Mouse (Mus musculus): ENCODE measurements around the gene Grb7.

Grb7 gene

DNA sequence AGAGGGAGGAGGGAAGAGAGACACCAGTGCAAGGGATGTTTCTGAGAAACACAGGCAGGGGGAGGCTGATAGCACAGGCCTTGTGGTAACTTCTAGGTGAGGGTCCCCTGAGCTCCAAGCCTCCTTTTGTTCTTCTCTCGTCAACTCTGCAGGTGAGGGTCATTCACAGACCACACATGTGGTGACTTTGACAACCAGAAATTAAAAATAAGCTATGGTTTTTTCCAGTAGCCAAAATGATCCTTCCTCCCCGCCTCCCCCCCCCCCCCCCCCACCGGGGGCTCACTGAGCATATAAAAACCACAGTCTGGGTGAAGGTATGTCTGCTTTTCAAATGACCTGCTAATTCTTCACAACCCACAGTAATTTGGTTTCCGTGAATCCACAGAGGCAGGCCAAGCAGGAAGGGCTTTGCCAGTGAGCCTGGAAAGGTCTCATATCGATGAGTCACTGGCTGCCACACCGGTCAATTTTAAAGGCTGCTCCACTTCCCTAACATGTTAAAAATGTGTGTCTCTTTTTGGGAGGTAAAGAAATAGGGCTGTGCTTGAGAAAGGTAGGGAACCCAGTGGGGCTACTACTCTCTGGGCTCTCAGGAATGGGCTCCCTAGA is 15.0 kb downstream of the Grb7 start:
- in situ Hi-C loops (cut with MboI; ENCODE audit: low pct_unique_long_range_greater_than_20kb in 1 of 2, low sequenced_read_pairs in 2 of 2, unreplicated experiment in 1 of 2), result no loop called here

DNA sequence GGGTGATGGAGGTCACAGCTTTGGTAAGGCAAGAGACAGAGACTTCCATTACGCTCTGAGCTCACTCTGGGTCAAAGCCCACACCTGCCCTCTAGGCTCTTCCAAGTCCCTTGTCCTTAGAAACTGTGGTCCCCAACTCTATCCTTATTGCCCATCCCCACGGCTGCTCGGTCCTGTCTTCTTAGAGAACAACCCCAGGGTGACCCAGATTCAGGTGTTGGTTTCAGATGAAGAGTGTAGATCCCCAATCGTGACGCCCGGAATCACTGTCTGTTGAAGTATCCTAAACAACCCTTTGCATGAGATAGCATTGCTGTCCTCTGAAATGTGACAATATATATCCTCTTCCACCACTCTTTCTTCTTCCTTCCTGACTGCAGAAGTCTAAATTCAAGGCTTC is 16.1 kb downstream of the Grb7 start:
- in situ Hi-C loops (cut with MboI; ENCODE audit: low pct_unique_long_range_greater_than_20kb in 1 of 2, low sequenced_read_pairs in 2 of 2, unreplicated experiment in 1 of 2), result no loop called here

DNA sequence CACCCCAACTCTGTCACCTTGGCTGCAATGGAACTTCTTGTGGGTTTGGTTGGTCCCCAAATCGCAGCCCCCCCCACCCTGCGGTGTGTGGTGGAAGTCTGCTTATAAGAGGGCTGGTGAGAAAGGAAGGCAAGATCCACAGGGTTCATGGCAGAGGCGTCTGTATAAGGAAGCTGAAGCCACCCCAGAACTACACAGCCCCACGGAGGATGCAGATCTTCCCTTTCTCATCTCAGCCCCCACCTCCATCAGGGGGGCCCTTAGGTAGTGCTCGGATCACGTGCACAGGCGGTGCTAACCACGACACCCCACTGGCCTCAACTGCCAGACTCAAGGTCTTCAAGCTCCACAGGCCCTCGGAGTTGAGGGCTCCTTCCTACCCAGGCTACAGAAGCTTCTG is 17.7 kb downstream of the Grb7 start:
- in situ Hi-C loops (cut with MboI; ENCODE audit: low pct_unique_long_range_greater_than_20kb in 1 of 2, low sequenced_read_pairs in 2 of 2, unreplicated experiment in 1 of 2), result no loop called here

DNA sequence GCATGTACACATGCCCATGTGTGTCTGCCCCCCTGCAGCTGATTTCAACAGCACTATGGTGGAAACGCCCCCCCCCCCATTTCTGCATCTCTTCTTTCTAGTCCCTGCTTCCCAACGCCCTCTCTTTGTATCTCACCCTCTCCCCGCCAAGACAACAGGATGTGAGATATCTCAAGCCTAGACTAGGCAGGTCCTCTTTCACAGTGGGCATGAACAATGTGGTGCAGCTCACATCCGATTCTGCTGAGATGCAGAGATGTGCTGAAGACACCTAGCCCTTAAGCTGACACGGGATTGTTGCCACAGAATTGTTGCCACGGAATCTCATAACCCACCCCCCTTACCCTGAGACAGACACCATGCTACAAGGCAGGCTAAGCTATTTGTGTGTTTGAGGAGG is 18.3 kb downstream of the Grb7 start:
- in situ Hi-C loops (cut with MboI; ENCODE audit: low pct_unique_long_range_greater_than_20kb in 1 of 2, low sequenced_read_pairs in 2 of 2, unreplicated experiment in 1 of 2), result no loop called here

DNA sequence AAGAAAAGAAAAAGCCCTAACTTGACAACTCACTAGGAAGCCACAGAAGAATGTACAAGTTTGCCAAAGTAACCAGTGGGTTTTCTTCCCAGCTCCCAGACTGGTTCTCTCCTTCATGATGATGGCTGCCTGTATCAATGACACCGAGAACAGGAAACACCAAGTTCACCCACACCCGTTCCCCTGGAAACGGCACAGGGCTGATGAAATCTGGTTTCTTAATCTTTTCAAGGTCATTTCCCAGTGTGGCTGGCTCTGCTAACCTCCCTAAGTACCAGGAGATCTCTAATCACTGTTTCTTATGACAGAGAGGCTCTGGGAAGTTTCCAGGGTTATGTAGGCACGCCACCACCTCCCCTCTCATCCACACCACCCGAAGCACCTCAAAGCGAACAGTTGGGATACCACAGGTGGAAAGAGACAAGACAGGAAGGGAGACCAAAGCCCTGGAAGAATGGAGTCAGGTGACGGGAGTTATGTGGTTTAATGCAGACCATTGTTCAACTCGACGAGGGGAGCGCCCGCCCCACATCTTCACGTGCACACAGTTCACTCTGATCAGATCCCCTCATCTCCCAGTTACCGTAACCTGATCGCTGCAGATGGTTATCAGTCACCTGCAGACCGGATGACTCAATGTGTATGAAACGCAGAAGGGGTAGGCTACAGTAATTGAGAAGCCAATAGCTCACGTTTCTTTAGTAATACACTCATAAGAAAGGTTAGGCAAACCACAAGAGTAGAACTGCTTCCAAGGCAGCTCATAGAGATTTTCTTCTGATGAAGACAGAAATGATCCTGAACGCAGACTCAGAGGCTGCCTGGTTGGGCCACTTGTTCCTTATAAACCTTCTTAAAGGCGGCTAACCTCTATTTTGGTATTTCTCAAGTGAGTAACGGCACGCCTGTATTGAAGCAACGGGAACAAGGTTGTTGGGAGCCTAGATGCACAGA is 23.8 kb downstream of the Grb7 start:
- in situ Hi-C loops (cut with MboI; ENCODE audit: low pct_unique_long_range_greater_than_20kb in 1 of 2, low sequenced_read_pairs in 2 of 2, unreplicated experiment in 1 of 2), result no loop called here

DNA sequence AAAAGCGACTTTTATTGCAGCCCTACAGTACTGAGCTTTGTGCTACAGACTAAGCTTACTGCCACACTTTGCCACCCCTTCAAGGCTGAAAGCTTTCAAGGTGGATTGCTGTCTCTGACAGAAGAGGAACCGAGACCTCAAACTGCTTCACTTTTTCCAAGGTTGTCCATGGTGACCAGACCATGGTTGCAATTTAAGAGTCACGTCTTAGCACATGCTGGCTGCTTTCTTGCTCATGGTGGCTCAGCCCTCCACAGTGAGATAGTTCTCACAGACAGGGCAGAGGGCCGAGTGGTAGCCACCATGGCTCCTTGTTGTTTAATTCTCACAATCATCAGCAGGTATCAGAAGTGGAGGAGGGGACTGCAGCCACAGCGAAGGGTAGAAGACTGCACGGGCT is 24.6 kb downstream of the Grb7 start:
- in situ Hi-C loops (cut with MboI; ENCODE audit: low pct_unique_long_range_greater_than_20kb in 1 of 2, low sequenced_read_pairs in 2 of 2, unreplicated experiment in 1 of 2), result no loop called here

DNA sequence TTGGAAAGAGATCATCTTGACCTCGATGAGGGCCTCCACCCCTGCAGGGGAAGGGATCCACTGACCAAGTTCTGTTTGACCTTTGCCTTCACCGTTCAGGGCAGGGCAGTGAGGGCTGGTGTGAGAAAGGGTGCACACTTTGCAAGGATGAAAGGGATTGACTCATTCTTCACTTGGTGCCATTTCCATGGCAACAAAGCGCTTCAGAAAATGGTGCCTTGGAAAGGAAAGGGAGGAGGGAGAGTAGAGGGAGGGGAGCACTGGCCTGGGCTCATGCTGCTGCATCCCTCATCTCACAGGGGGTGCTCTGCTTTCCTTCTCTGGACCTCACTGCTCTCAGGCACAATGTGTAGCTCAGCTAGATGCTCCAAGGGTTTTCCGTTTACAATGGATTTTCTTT is 26.5 kb downstream of the Grb7 start:
- in situ Hi-C loops (cut with MboI; ENCODE audit: low pct_unique_long_range_greater_than_20kb in 1 of 2, low sequenced_read_pairs in 2 of 2, unreplicated experiment in 1 of 2), result no loop called here

DNA sequence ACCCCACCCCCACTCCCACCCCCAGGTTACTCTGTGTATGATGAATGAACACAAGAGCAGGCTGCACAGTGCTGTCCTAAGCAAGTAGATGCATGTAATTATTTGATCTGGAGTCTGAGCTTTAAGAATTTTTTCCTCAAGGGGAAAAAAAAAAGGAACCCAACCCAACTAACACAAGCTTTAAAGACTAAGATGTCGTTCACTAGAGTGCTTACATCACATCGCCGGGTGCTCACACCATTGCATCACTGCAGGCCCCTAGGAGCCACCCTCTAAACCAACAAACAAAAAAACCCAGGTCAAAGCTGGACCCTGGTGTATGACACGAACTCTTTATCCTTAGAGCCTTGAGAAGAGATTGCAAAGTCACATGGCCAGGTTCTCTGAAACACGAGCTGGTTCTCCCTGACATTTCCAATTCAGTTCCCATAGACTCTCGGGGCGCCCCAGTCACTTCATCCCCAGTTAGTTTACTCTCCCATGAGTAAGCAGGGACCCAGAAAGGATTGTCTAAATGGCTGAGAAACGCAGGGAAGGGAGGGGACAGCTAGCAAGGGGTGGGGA is 27.8 kb downstream of the Grb7 start:
- in situ Hi-C loops (cut with MboI; ENCODE audit: low pct_unique_long_range_greater_than_20kb in 1 of 2, low sequenced_read_pairs in 2 of 2, unreplicated experiment in 1 of 2), result no loop called here

DNA sequence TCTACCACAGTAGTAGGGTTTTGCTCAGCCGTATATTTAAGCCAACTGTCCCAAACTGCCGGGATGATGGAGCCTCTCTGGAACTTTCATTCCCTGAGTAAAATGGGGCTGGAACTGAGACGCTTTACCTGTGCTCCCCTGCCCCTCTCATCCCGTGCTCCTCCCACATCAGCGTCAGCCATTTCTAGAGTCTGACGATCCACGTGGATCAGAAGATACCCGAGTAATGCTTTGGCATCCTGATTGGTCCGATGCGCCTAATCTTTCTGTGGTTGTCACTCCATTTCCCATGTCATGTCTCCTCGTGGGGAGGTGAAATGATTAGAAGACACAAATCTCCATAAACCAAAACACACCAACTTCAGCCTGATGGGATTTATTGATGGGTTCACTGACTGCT is 28.8 kb downstream of the Grb7 start:
- in situ Hi-C loops (cut with MboI; ENCODE audit: low pct_unique_long_range_greater_than_20kb in 1 of 2, low sequenced_read_pairs in 2 of 2, unreplicated experiment in 1 of 2), result no loop called here

DNA sequence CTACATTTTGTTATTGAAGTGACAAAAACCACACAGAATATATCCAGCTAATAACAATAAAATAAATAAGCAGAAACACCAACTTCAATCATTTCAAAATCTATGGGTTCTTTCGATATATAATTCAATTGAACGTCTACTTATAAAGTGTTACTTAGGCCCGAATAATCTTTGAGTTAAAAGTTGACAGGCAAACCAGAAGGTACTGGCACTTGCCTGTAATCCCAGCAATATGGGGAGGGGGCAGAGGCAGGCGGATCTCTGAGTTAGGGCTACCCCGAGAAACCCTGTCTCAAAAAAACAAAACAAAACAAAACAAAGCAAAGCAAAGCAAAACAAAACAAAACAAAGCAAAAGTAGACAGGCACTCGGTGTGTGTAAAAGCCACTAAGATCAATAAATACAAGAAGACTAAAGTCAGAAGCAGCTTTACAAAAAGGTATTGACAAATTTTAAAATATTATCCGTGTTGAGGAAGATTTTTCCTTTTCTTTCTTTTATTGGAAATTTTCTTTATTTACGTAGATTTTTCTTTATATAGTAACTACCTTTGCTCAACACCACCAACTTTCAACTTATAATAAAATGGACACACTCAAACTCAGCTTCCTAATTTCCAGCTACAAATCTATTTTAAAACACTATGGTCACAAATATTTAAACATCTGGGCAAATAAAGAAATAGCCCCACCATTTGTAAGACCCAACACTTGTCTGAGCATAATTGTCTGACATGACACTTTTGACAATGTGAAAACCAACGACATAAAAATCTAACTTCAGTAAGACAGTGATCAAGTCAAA is 29.6 kb downstream of the Grb7 start:
- in situ Hi-C loops (cut with MboI; ENCODE audit: low pct_unique_long_range_greater_than_20kb in 1 of 2, low sequenced_read_pairs in 2 of 2, unreplicated experiment in 1 of 2), result no loop called here

DNA sequence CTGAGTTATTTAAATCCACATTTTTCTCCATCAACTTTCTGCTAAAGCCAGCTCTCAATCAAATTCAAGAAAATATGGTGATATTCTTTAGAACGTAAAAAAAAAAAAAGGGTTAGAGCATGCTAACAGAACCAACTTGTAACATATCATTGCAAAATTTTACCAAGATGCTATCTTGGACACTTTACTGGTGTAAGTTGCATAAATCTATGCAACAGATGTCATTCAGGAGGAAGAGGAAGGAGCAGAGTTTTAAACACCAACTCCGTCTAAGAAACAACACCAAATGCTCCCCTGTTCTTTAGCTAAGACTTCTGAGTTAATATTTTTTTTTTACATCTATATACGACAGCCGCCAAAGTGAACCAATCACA is 30.2 kb downstream of the Grb7 start:
- in situ Hi-C loops (cut with MboI; ENCODE audit: low pct_unique_long_range_greater_than_20kb in 1 of 2, low sequenced_read_pairs in 2 of 2, unreplicated experiment in 1 of 2), result no loop called here

DNA sequence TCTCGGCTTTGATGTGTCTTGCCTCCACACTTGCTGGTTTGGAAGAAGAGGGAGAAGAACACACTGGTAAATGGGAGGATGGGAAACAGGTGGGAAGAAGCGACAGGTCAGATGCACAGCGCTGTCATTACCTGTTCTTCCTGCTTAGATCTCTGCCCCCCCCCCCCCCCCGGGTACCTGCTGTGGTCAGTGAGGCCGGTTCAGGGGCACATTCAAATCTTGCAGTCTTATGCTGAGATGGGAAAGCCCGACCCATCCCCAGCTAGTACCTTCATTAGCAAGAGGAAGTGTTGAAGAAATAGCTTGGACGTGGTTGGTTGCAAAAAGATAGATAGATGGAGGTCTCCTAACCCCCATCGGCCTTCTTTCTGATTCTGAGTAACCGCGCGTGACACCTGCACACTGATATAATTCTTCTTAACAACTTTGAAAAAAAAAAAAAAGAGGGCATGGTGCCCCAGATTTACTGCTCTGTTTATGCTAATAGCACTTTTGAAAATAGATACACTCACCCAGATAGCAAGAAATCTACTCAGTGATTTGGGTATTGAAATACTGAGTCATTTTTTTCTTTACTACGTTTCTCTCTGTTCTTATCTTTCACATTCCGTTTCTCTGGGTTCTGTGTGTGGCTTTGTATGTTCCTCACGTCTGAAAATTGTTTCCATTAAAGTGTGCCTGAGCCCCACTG is 31.0 kb downstream of the Grb7 start:
- in situ Hi-C loops (cut with MboI; ENCODE audit: low pct_unique_long_range_greater_than_20kb in 1 of 2, low sequenced_read_pairs in 2 of 2, unreplicated experiment in 1 of 2), result no loop called here

DNA sequence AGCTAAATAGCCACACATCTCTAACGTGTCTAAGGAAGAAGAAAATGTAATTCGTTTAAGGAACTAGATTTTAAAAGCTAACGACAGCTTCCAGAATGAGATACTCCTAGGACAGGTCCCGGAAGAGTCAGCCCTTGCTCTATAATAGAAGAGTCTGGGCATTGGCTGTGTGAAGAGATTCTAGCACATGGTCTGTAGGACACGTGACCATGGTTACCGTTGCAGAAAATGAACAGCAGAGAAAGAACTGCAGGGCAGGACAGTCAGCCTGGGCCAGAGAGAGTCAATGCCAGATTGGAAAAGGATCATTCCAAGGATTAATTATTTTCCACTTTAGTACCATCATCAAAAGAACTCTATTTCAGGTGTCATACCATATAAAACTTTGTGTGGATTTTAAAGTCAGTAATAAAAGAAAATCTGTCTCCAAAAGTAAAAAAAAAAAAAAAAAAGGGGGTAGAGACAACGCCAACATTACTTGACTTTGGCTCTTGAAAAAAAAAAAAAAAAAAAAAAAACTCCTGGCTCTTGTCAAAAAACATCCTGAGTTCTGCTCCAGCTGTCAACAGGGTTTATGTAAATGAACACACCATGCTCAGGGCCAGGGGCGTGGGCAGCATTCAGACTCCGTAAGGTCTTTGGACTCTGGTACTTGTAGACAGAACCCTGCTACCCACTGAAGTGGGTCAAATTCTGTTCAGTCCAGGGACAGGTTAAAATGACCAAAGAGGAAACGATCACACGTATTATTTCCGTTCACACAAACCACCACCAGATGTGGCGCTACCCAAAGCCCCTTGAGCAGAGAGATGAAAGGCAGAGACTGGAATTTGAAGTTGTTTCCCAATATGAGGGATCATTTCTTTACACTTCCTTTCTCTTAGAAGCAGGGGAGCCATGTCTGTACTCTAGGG is 33.1 kb downstream of the Grb7 start:
- in situ Hi-C loops (cut with MboI; ENCODE audit: low pct_unique_long_range_greater_than_20kb in 1 of 2, low sequenced_read_pairs in 2 of 2, unreplicated experiment in 1 of 2), result no loop called here

DNA sequence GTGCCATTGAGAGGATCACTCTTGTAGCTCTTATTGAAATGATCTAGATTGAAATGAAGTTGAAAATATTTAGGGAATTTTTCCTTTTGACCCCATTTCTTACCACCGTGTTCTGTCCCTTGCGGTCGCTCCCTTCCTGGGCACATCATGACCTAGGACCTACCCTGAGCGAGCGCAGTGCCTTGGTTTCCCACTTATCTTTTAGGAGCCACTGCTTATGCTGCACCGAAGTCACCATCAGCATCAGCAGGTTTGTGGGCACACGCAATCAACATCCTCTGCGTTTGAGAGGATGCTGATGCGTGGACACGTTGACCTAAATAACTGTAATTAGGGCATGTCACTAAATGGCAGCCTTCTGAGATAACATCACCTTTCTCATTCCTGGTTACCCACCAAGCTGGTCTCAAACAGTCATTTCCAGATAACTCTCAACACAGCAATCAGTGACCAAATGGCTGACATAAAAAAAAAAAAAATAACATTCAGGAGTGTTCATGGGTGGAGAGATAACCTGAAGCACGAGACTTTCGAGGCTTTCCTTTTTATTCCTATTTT is 33.8 kb downstream of the Grb7 start:
- in situ Hi-C loops (cut with MboI; ENCODE audit: low pct_unique_long_range_greater_than_20kb in 1 of 2, low sequenced_read_pairs in 2 of 2, unreplicated experiment in 1 of 2), result no loop called here

DNA sequence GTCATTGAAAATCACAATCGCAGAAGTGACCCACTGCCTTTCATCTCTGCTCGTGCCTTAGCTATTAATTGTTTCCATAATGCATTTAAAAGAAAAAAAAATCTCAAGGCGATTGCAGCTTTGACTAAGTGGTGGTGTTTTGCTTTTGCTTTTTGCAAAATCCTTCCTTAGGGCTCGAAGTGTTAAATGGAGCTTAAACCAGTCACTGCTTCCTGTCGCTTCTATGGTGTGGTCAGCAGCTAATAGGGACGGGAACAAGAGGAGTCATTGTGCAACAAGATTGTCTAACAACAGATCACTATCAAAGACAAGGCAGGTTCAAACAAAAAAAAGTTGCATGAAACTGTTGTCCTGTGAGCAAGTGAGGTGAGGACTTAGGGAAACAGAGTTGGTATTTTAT is 35.0 kb downstream of the Grb7 start:
- in situ Hi-C loops (cut with MboI; ENCODE audit: low pct_unique_long_range_greater_than_20kb in 1 of 2, low sequenced_read_pairs in 2 of 2, unreplicated experiment in 1 of 2), result no loop called here

DNA sequence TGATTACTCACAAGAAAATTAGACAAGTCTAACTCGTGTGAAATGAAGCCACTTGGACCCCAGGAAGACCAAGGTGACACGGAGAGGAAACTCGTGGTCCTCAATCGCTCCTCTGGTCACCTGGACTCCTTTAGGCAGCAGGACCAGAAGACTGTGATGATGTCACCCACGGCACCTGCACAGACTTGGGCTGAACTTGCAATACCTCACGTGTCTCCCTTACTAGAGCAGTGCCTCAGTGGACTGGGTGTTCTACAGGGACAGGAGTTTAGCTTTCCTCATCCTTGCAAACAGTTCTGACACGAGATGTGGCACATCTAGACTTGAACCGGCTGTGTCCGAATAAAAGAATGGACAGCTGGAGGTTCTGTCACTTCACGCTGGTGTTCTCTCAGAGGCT is 35.9 kb downstream of the Grb7 start:
- in situ Hi-C loops (cut with MboI; ENCODE audit: low pct_unique_long_range_greater_than_20kb in 1 of 2, low sequenced_read_pairs in 2 of 2, unreplicated experiment in 1 of 2), result no loop called here

DNA sequence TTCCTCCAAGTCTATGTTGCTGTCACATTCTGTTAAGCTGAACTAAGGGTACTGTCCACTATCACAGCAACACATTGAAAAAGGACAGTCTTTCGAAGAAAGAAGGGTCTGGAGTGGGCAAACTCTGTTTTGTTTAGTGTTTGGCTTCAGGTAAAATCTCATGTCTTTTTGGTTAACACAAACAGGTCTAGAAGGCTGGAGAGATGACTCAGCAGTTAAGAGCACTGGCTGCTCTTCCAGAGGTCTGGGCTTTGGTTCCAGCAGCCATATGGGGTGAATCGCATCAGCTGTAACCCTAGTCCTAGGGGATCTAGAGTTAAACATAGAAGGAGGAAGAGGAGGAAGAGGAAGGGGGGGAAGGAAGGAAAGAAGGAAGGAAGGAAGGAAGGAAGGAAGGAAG is 39.6 kb downstream of the Grb7 start:
- in situ Hi-C loops (cut with MboI; ENCODE audit: low pct_unique_long_range_greater_than_20kb in 1 of 2, low sequenced_read_pairs in 2 of 2, unreplicated experiment in 1 of 2), result no loop called here

Measured in mouse embryonic stem cell (cell line).